Mouse (Mus musculus): Measurements from ENCODE around the gene Rps6kb1. TPM values are rescaled to one million over a fixed set of nuclear protein-coding genes. Genes with fewer than 3 reads are reported as not detected.

Gene Rps6kb1
- polyA plus RNA-seq, 1 experiment from 2014 or later = 58.8 TPM

GRCm38 (mm10) chr11:86516620-86517019 lies 28.0 kb downstream of the Rps6kb1 start:
- no peak for TF ChIP-seq CTCF (IDR thresholded peaks at IDR 0.05; ENCODE audit: low read depth)
- Histone ChIP-seq H3K9me3 (ENCODE audit: low read depth, low read length) (no peaks in the 10 kb centered on the region), H3K4me3 (ENCODE audit: low read depth, low read length) (no peak overlapping the region), H3K27ac (ENCODE audit: low read depth) (no peak overlapping the region), H3K36me3 (ENCODE audit: insufficient read depth) (peaks cover 79% of the 10 kb centered on the region), H3K4me1 (ENCODE audit: insufficient read depth) (no peaks in the 10 kb centered on the region), H3K4me2 (no peak overlapping the region), H3K9ac (no peak overlapping the region), H3K27me3 (ENCODE audit: insufficient read depth, low read length) (no peaks in the 10 kb centered on the region)
- ATAC-seq (ENCODE audit: insufficient read depth) = no peak
- 84% methylated on average over 3 of the region's 3 CpGs for WGBS
- DNase-seq = no peak

GRCm38 (mm10) chr11:86507991-86508390 lies 36.6 kb downstream of the Rps6kb1 start:
- no peak overlapping the region for H3K27ac ChIP-seq (ENCODE audit: low read depth)
- no peak overlapping the region for H3K9ac ChIP-seq
- no peaks in the 10 kb centered on the region for H3K9me3 ChIP-seq (ENCODE audit: low read depth, low read length)
- DNase-seq (no peak), ATAC-seq (ENCODE audit: insufficient read depth) (no peak)
- 92% methylated on average over 2 of the region's 2 CpGs for WGBS
- H3K4me1 ChIP-seq (ENCODE audit: insufficient read depth) = no peaks in the 10 kb centered on the region
- TF ChIP-seq CTCF (IDR thresholded peaks at IDR 0.05; ENCODE audit: low read depth) = no peak
- H3K4me2 ChIP-seq = no peak overlapping the region
- H3K36me3 ChIP-seq (ENCODE audit: insufficient read depth) = peaks cover 93% of the 10 kb centered on the region
- H3K4me3 ChIP-seq (ENCODE audit: low read depth, low read length) = no peak overlapping the region
- H3K27me3 ChIP-seq (ENCODE audit: insufficient read depth, low read length) = no peaks in the 10 kb centered on the region

GRCm38 (mm10) chr11:86507334-86507733 lies 37.3 kb downstream of the Rps6kb1 start:
- TF ChIP-seq CTCF (IDR thresholded peaks at IDR 0.05; ENCODE audit: low read depth) = no peak
- Histone ChIP-seq H3K4me1 (ENCODE audit: insufficient read depth) (no peaks in the 10 kb centered on the region), H3K4me2 (no peak overlapping the region), H3K9me3 (ENCODE audit: low read depth, low read length) (no peaks in the 10 kb centered on the region), H3K27ac (ENCODE audit: low read depth) (no peak overlapping the region), H3K36me3 (ENCODE audit: insufficient read depth) (peaks cover 93% of the 10 kb centered on the region), H3K9ac (no peak overlapping the region), H3K4me3 (ENCODE audit: low read depth, low read length) (no peak overlapping the region), H3K27me3 (ENCODE audit: insufficient read depth, low read length) (no peaks in the 10 kb centered on the region)
- no peak for ATAC-seq (ENCODE audit: insufficient read depth)
- 38% methylated on average over 2 of the region's 2 CpGs for WGBS
- DNase-seq = no peak

- 90% methylated on average over 2 of the region's 2 CpGs for WGBS
- H3K27me3 ChIP-seq (ENCODE audit: insufficient read depth, low read length) = no peaks in the 10 kb centered on the region
- no peak overlapping the region for H3K9ac ChIP-seq
- no peaks in the 10 kb centered on the region for H3K4me1 ChIP-seq (ENCODE audit: insufficient read depth)
- DNase-seq (no peak), ATAC-seq (ENCODE audit: insufficient read depth) (no peak)
- H3K4me2 ChIP-seq = no peak overlapping the region
- H3K9me3 ChIP-seq (ENCODE audit: low read depth, low read length) = no peaks in the 10 kb centered on the region
- no peak overlapping the region for H3K4me3 ChIP-seq (ENCODE audit: low read depth, low read length)
- no peak for TF ChIP-seq CTCF (IDR thresholded peaks at IDR 0.05; ENCODE audit: low read depth)
- no peak overlapping the region for H3K27ac ChIP-seq (ENCODE audit: low read depth)
- H3K36me3 ChIP-seq (ENCODE audit: insufficient read depth) = peaks cover 75% of the 10 kb centered on the region
These were observed 41.5 kb downstream of the Rps6kb1 start for GRCm38 (mm10) chr11:86503121-86503520.

- H3K27ac ChIP-seq (ENCODE audit: low read depth) = no peak overlapping the region; the same call in 1 of the 2 replicates
- H3K4me2 ChIP-seq = no peak overlapping the region
- H3K36me3 ChIP-seq (ENCODE audit: insufficient read depth) = peaks cover 69% of the 10 kb centered on the region
- WGBS = 79% methylated on average over 1 of the region's 1 CpGs
- H3K4me1 ChIP-seq (ENCODE audit: insufficient read depth) = no peaks in the 10 kb centered on the region
- no peak for TF ChIP-seq CTCF (IDR thresholded peaks at IDR 0.05; ENCODE audit: low read depth)
- H3K9ac ChIP-seq = no peak overlapping the region
- DNase-seq (no peak), ATAC-seq (ENCODE audit: insufficient read depth) (no peak)
- no peak overlapping the region for H3K4me3 ChIP-seq (ENCODE audit: low read depth, low read length)
- H3K27me3 ChIP-seq (ENCODE audit: insufficient read depth, low read length) = no peaks in the 10 kb centered on the region
- no peaks in the 10 kb centered on the region for H3K9me3 ChIP-seq (ENCODE audit: low read depth, low read length)
These were observed 43.8 kb downstream of the Rps6kb1 start for GRCm38 (mm10) chr11:86500795-86501194.

- peak; percentile 24 for TF ChIP-seq CTCF (IDR thresholded peaks at IDR 0.05; ENCODE audit: low read depth)
- peaks cover 52% of the 10 kb centered on the region for H3K36me3 ChIP-seq (ENCODE audit: insufficient read depth)
- H3K4me3 ChIP-seq (ENCODE audit: low read depth, low read length) = no peak overlapping the region
- peak; percentile 21 for DNase-seq
- H3K9me3 ChIP-seq (ENCODE audit: low read depth, low read length) = no peaks in the 10 kb centered on the region
- H3K27ac ChIP-seq (ENCODE audit: low read depth) = no peak overlapping the region
- no peaks in the 10 kb centered on the region for H3K4me1 ChIP-seq (ENCODE audit: insufficient read depth)
- H3K9ac ChIP-seq = no peak overlapping the region
- 69% methylated on average over 3 of the region's 3 CpGs for WGBS
- no peak for ATAC-seq (ENCODE audit: insufficient read depth)
- no peak overlapping the region for H3K4me2 ChIP-seq
- H3K27me3 ChIP-seq (ENCODE audit: insufficient read depth, low read length) = no peaks in the 10 kb centered on the region
These were observed 46.7 kb downstream of the Rps6kb1 start for GRCm38 (mm10) chr11:86497908-86498307.

GRCm38 (mm10) chr11:86497356-86497755 lies 47.2 kb downstream of the Rps6kb1 start:
- H3K27ac ChIP-seq (ENCODE audit: low read depth) = no peak overlapping the region
- TF ChIP-seq CTCF (IDR thresholded peaks at IDR 0.05; ENCODE audit: low read depth) = no peak
- H3K9ac ChIP-seq = no peak overlapping the region
- peaks cover 51% of the 10 kb centered on the region for H3K36me3 ChIP-seq (ENCODE audit: insufficient read depth)
- DNase-seq (no peak), ATAC-seq (ENCODE audit: insufficient read depth) (no peak)
- WGBS = 90% methylated on average over 1 of the region's 1 CpGs
- no peak overlapping the region for H3K4me2 ChIP-seq
- H3K27me3 ChIP-seq (ENCODE audit: insufficient read depth, low read length) = no peaks in the 10 kb centered on the region
- no peaks in the 10 kb centered on the region for H3K9me3 ChIP-seq (ENCODE audit: low read depth, low read length)
- no peak overlapping the region for H3K4me3 ChIP-seq (ENCODE audit: low read depth, low read length)
- no peaks in the 10 kb centered on the region for H3K4me1 ChIP-seq (ENCODE audit: insufficient read depth)

GRCm38 (mm10) chr11:86490782-86491181 lies 53.8 kb downstream of the Rps6kb1 start:
- no peak overlapping the region for H3K4me3 ChIP-seq (ENCODE audit: low read depth, low read length)
- DNase-seq = no peak
- no peaks in the 10 kb centered on the region for H3K4me1 ChIP-seq (ENCODE audit: insufficient read depth)
- TF ChIP-seq CTCF (IDR thresholded peaks at IDR 0.05; ENCODE audit: low read depth) = no peak
- H3K36me3 ChIP-seq (ENCODE audit: insufficient read depth) = peaks cover 38% of the 10 kb centered on the region
- H3K4me2 ChIP-seq = no peak overlapping the region
- no peaks in the 10 kb centered on the region for H3K9me3 ChIP-seq (ENCODE audit: low read depth, low read length)
- H3K27ac ChIP-seq (ENCODE audit: low read depth) = no peak overlapping the region
- 100% methylated on average over 1 of the region's 1 CpGs for WGBS
- no peak for ATAC-seq (ENCODE audit: insufficient read depth)
- H3K9ac ChIP-seq = no peak overlapping the region
- H3K27me3 ChIP-seq (ENCODE audit: insufficient read depth, low read length) = no peaks in the 10 kb centered on the region
